Mouse (Mus musculus): ENCODE data around the gene Rfx1. TPM values are rescaled to one million over a fixed set of nuclear protein-coding genes. Genes with fewer than 3 reads are reported as not detected.

Rfx1 gene
- total RNA-seq, 4 experiments from 2014 or later = 6.7 to 10.0 (median 9.2) TPM

GRCm38 (mm10) chr8:84144636-84145245 lies 78.1 kb downstream of the Rfx1 start:
- DNase-seq (ENCODE audit: low spot score) = no peak

Small RNA genes within 50 kb of the gene (microRNA-seq; reads per million reads assigned to microRNA genes)
- gene Mir709 = not detected

Other genes starting within 250 kb of the Rfx1 start
- gene Adgrl1, start 166.7 kb upstream of the Rfx1 start, total RNA-seq (2022) = 10 to 100 TPM; 10.8 to 17.6 (median 14.2) TPM
- gene Gm10644, start 111.6 kb upstream of the Rfx1 start, total RNA-seq (2022) = 1 to 10 TPM; 1.3 to 2.5 (median 1.9) TPM
- gene Asf1b, start 111.3 kb upstream of the Rfx1 start, total RNA-seq (2022) = 1 to 10 TPM in 3 of 4 experiments, under 1 TPM in 1; 0.81 to 2.4 (median 1.7) TPM
- 100 to 1,000 TPM; 314 to 382 (median 360) TPM for gene Prkaca, start 93.8 kb upstream of the Rfx1 start, total RNA-seq (2022)
- gene Samd1, start 69.2 kb upstream of the Rfx1 start, total RNA-seq (2022) = 10 to 100 TPM; 26.4 to 28.5 (median 27.2) TPM
- gene 1700067K01Rik, start 65.3 kb upstream of the Rfx1 start, total RNA-seq (2022) = under 1 TPM in 3 of 4 experiments, not detected in 1; 0.25 to 0.50 (median 0.33) TPM
- gene 2210011C24Rik, start 54.7 kb upstream of the Rfx1 start, total RNA-seq (2022) = 1 to 10 TPM; 1.6 to 4.0 (median 3.2) TPM
- gene Palm3, start 45.4 kb upstream of the Rfx1 start, total RNA-seq (2022) = under 1 TPM; 0.11 to 0.41 (median 0.23) TPM
- gene Il27ra, start 24.2 kb upstream of the Rfx1 start, total RNA-seq (2022) = 1 to 10 TPM; 2.7 to 4.5 (median 3.1) TPM
- gene Rln3, start 21.8 kb upstream of the Rfx1 start, total RNA-seq (2022) = not detected
- gene Gm10643, start 1.7 kb upstream of the Rfx1 start, total RNA-seq (2022) = 1 to 10 TPM; 4.6 to 7.5 (median 5.4) TPM
- gene Dcaf15, start 37.9 kb downstream of the Rfx1 start, total RNA-seq (2022) = 1 to 10 TPM; 6.3 to 8.2 (median 8.0) TPM
- under 1 TPM in 2 of 4 experiments, not detected in 2; 0.11 TPM for gene Podnl1, start 59.2 kb downstream of the Rfx1 start, total RNA-seq (2022)
- 10 to 100 TPM; 10.9 to 14.6 (median 12.3) TPM for gene Cc2d1a, start 81.1 kb downstream of the Rfx1 start, total RNA-seq (2022)
- gene 4930432K21Rik, start 81.2 kb downstream of the Rfx1 start, total RNA-seq (2022) = 1 to 10 TPM in 1 of 4 experiments, under 1 TPM in 3; 0.17 to 1.2 (median 0.31) TPM
- 1 to 10 TPM in 3 of 4 experiments, under 1 TPM in 1; 0.98 to 1.7 (median 1.5) TPM for gene Nanos3, start 118.4 kb downstream of the Rfx1 start, total RNA-seq (2022)
- 1 to 10 TPM; 6.6 to 8.0 (median 7.2) TPM for gene Zswim4, start 170.2 kb downstream of the Rfx1 start, total RNA-seq (2022)
- 100 to 1,000 TPM; 165 to 232 (median 189) TPM for gene D8Ertd738e, start 182.9 kb downstream of the Rfx1 start, total RNA-seq (2022)
- gene Mri1, start 190.5 kb downstream of the Rfx1 start, total RNA-seq (2022) = 10 to 100 TPM; 10.5 to 15.0 (median 12.5) TPM
- gene Ccdc130, start 203.5 kb downstream of the Rfx1 start, total RNA-seq (2022) = 10 to 100 TPM in 2 of 4 experiments, 1 to 10 TPM in 2; 7.5 to 12.3 (median 9.8) TPM

Measured in heart, adult 8-10 months (tissue).